Mouse (Mus musculus): ENCODE measurements at regions not wholly inside any gene's neighbourhood (a gene's known extent, or its start where the extent isn't known, plus 50 kb on each side); places are given as distances from the start of the nearest gene placed in this dataset.

GRCm38 (mm10) chr4:131266764-131267163 is 322.6 kb downstream of the Matn1 start:
- in situ Hi-C loops (cut with MboI, MseI), result no loop called here

DNA sequence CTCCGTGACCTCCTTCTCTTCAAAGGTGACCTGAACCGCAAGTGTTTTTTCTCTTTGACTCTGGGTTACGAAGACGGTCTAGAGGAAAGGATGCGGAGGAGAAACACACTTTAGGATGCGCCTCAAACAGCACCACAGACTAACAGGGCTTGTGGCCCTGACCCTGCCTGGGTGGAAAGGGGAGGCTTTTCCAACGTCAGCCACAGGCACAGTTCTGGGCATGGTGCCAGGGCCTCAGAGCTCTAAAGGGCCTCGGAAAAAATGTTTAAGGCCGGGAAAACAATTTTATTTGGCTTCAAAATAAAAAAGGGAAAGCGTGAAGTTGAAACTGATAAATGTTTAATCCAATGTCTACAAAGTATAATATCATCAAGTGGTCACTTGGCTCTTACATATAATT is 323.6 kb downstream of the Matn1 start:
- in situ Hi-C loops (cut with MboI, MseI), result no loop called here

DNA sequence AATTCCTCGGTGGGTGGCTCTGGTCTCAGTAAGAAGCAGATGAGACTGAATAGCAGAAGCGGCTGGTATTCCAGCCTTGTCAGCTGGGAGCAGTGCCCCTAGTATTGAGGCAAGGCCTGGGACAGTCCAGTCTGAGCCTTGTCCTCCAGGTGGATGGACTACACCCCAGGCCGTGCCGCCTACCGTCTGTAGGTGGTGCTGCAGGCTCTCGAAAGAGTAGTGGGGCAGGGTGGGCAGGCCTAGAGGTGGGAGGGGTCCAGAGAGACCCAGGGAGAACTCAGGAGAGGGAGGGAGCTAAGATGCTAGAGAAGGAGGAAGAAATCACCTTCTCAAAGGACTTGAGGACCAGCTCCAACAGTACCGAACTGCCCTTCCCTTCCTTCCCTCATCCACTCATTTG is 326.0 kb downstream of the Matn1 start:
- in situ Hi-C loops (cut with MboI, MseI), result no loop called here

- in situ Hi-C loops (cut with MboI, MseI), result no loop called here
Observed at GRCm38 (mm10) chr4:131272060-131272459, 327.9 kb downstream of the Matn1 start.

DNA sequence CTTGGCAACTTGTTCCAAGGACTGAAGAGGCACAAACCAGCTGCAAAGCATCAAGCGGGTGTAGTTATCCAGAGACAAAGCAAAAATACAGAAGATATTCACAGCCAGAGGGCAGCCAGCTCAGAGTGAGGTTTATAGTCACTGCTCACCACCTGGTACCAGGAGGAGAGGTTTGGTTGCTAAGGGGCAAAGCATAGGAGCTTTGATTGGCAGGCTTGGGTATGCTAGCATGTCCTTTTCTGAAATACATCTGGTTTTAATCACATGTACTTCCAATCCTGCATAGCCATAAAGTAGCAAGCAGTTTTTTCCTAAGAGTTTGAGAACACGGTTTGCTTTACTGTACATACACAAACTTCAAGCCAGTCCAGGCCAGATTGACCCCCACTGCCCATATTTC is 349.4 kb downstream of the Matn1 start:
- in situ Hi-C loops (cut with MboI, MseI), result no loop called here

- in situ Hi-C loops (cut with MboI, MseI), result no loop called here
Observed at GRCm38 (mm10) chr4:131298011-131298674, 354.0 kb downstream of the Matn1 start.

DNA sequence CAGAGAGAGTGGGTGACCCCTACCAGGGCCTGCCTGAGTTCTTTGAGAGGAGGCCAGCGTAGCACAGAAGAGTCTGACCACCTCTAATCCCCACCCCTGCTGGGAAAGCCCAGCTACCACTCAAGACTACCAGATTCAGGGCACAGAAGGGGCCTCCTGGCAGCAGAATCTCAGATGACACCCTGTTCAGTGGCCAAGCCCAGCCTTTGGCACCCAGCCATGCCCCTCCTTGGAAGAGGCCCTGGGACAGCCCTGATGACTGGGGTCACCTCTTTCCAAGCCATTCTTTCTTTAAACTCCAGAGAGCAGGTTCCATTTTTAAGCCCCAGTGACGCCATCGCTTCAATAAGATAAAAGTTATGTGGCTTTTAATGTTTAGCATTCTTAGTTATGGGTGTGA is 359.8 kb downstream of the Matn1 start:
- in situ Hi-C loops (cut with MboI, MseI), result no loop called here

- in situ Hi-C loops (cut with MboI, MseI), result no loop called here
Observed at GRCm38 (mm10) chr4:131304361-131304777, 360.2 kb downstream of the Matn1 start.

GRCm38 (mm10) chr4:131314231-131314630 is 370.0 kb downstream of the Matn1 start:
- in situ Hi-C loops (cut with MboI, MseI), result no loop called here

- in situ Hi-C loops (cut with MboI, MseI), result no loop called here
Observed at GRCm38 (mm10) chr4:131316041-131316440, 371.9 kb downstream of the Matn1 start.

DNA sequence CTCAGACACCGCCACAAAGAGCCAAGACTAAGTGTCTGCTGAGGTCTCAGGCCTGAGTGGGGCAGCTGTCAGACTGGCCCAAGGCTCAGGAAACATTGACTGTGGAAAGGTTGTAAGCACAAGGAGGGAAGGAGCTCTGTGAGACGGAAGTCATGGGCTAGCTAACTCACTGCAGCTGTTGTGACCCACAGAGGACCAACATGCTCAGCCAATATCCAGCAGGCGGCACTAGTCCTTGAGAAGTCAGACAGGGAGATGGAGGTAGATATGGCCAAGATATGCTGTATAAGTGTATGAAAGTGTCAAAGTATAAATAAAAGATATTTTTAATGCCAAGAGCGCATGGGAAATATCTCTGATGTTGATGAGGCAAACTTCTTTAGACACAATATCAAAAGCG is 378.1 kb downstream of the Matn1 start:
- in situ Hi-C loops (cut with MboI, MseI), result no loop called here

DNA sequence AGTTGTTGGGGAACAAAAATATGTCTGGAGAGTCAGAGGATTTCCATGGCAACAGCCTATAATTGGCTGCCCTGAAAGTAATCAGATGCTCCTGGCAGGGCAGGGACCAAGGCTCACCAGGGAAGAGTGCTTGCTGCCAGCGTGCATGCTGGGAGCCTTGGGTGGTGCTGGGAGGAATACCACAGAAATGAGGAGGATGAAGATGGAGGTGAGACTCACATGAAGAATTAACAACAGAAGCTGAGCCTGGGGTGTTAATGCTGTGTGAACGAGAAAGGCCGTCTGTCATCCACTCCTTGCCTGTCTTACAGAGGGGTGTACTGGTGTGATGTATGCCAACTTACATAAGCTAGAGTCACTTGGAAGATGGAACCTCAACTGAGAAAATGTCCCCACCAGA is 380.3 kb downstream of the Matn1 start:
- in situ Hi-C loops (cut with MboI, MseI), result no loop called here

DNA sequence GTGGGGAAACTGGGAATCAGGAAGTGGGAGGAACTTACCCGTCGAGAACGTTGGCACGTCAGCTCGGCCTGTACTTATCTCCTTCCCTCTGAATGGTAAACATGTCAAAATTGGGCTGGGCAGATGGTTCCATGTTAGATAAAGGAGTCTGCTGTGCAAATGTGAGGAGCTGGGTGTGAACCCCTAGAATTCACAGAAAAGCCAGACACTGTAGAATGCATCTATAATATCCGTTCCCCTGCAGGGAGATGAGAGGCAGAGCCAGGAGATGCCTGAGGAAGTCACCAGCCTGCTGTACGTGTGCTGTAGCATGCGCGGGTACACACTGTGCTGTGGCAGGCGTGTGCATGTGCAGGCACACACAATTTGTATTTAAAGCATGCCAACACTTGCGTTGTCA is 381.0 kb downstream of the Matn1 start:
- in situ Hi-C loops (cut with MboI, MseI), result no loop called here

- in situ Hi-C loops (cut with MboI, MseI), result no loop called here
Observed at GRCm38 (mm10) chr4:131325609-131326008, 381.4 kb downstream of the Matn1 start.

DNA sequence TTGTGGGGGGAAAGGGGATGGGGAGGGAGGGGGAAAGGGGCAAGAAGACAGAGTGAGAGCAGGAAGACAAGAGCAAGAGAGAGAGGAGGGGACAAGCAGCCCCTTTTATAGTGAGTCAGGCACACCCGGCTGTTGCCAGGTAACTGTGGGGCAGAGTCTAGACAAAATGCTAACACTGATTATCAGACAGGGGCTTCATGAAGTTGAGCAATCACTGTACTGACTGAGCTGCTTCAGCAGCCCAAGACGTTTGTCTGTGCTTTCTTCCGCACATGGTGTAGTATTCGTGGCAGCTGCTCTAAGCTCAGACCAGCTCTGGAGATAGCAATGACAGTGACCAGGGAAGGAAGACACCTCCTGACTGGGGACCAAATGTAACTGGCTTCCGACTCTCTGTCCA is 385.2 kb downstream of the Matn1 start:
- in situ Hi-C loops (cut with MboI, MseI), result no loop called here

DNA sequence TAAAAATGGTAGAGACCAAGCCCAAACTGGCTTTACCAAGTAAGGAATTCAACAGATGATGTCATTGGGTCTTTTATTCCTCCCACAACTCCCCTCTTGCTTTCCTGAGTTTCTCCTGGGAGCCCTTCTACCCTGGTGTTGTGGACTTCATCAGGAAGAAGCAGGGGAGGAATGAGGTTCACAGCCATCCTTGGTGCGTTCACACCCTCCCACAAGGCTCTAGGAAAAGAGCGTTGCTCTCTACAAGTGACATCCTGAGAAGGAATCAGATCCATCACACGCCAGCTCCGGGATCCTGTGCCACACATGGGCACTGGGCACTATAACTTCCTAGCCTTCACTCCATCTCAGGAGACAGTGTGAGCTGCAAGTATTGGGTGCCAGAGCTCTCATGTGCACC is 387.5 kb downstream of the Matn1 start:
- in situ Hi-C loops (cut with MboI, MseI), result no loop called here

DNA sequence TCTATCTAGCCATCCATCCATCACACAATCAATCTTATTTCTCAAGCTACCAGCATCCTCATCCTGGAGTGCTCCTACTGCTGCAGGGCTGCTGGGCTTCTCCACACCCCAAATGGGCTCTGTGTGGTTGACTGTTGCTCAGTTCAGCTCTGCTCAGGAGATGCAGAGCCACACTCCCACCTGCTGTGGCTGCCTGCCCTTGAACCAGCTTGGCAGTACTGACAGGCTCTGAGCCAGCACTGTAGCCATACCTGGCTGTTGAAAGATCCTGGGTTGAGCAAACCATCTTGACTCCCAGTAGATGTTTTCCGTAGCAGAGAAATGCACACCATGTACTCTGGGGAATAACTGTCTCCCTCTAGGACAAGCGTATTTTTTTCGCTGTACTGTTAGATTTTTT is 392.6 kb downstream of the Matn1 start:
- in situ Hi-C loops (cut with MboI, MseI), result no loop called here

- in situ Hi-C loops (cut with MboI, MseI), result no loop called here
Observed at GRCm38 (mm10) chr4:131340993-131341695, 397.0 kb downstream of the Matn1 start.

DNA sequence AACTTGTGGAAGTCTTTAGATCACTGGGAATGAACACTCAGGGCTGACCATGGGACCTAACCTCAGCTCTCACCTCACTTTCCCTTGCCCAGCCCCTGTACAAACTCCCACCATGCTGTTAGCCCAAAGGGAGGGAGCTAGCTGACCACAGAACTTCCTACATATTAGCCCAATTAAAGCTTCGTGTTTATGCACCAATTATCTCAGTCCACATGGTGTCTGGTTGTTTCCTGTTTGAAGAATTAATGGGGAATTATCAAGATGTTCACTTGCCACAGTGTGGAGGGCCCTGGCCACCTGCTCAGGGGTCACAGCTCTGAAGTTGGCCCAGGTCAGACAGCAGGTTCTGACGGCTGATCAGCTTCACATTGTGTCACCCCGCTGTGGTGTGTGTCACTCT is 402.5 kb downstream of the Matn1 start:
- in situ Hi-C loops (cut with MboI, MseI), result no loop called here

GRCm38 (mm10) chr4:131350268-131350667 is 406.1 kb downstream of the Matn1 start:
- in situ Hi-C loops (cut with MboI, MseI), result no loop called here

GRCm38 (mm10) chr4:131354908-131355307 is 410.7 kb downstream of the Matn1 start:
- in situ Hi-C loops (cut with MboI, MseI), result no loop called here

- in situ Hi-C loops (cut with MboI, MseI), result no loop called here
Observed at GRCm38 (mm10) chr4:131355526-131355991, 411.4 kb downstream of the Matn1 start.

DNA sequence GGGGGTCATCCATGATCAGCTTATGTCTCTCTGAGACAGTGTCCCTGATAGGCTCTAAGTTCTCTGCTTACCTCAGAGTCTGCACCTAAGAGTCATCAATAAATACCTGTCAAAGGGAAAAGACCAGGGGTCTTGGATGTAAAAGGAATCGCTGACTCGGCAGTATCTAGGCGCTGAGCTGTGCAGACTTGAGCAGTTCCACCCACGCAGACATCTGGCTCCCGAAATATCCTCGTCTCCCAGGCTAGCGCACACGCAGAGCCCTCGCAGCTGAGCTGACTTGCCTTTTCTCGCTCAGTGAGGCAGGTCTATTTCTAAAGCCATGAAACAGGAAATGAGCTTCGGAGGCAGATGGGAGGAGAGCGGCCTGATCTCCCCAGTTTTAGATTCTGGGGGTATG is 412.1 kb downstream of the Matn1 start:
- in situ Hi-C loops (cut with MboI, MseI), result no loop called here

Measured in T-helper 1 cell (primary cell).